Mouse (Mus musculus): Measurements from ENCODE around the gene Pik3r1. TPM values are rescaled to one million over a fixed set of nuclear protein-coding genes. Genes with fewer than 3 reads are reported as not detected.

Pik3r1 gene
- polyA plus RNA-seq, 1 experiment = 39.7 TPM

GRCm38 (mm10) chr13:101746012-101746595 is 21.9 kb downstream of the Pik3r1 start:
- DNase-seq (ENCODE audit: low read depth) = no peak
- no peak for TF ChIP-seq POLR2A (IDR thresholded peaks at IDR 0.05; ENCODE audit: borderline replicate concordance, extremely low read depth, insufficient read depth, insufficient read length, poor library complexity, severe bottlenecking)
- TF ChIP-seq CTCF (IDR thresholded peaks at IDR 0.05; ENCODE audit: borderline replicate concordance, extremely low read depth, insufficient read depth, insufficient read length) = no peak

GRCm38 (mm10) chr13:101744943-101745342 is 23.1 kb downstream of the Pik3r1 start:
- TF ChIP-seq POLR2A (IDR thresholded peaks at IDR 0.05; ENCODE audit: borderline replicate concordance, extremely low read depth, insufficient read depth, insufficient read length, poor library complexity, severe bottlenecking) (no peak), CTCF (IDR thresholded peaks at IDR 0.05; ENCODE audit: borderline replicate concordance, extremely low read depth, insufficient read depth, insufficient read length) (no peak)
- no peak for DNase-seq (ENCODE audit: low read depth)

DNA sequence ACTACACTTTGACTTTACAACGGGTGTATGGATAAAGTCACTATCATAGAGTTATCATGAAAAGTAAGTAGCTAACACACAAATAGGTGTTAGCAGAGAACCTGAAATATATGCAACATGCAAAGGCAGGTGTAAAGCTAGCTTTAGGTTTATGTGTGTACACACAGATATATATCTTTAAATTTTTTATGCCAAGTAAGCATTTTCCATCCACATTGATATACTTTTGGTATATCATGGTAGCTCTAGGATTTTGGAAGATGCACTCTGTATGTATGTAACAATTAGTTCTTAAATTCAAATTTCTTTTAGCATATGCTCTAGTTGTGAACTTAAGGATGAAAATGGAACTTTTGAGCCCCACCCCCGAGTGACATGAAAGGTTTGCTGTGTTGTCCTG is 24.0 kb downstream of the Pik3r1 start:
- TF ChIP-seq CTCF (IDR thresholded peaks at IDR 0.05; ENCODE audit: borderline replicate concordance, extremely low read depth, insufficient read depth, insufficient read length) = no peak
- TF ChIP-seq POLR2A (IDR thresholded peaks at IDR 0.05; ENCODE audit: borderline replicate concordance, extremely low read depth, insufficient read depth, insufficient read length, poor library complexity, severe bottlenecking) = no peak

DNA sequence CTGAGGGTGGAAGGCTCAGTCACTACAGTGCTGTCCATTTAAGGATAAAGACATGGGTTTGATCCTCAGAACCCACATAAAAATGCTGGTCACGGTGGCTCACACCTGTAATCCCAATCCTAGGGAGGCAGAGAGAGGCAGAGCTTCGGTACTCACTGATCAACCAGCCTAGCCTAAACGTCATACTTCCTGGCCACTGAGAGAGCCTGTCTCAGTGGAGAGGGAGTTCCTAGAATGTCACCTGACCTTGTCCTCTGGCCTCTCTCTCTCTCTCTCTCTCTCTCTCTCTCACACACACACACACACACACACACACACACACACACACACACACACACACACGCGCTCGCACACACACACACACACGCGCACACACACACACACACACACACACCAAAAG is 24.8 kb downstream of the Pik3r1 start:
- no peak for DNase-seq (ENCODE audit: low read depth)
- TF ChIP-seq CTCF (IDR thresholded peaks at IDR 0.05; ENCODE audit: borderline replicate concordance, extremely low read depth, insufficient read depth, insufficient read length) (no peak), POLR2A (IDR thresholded peaks at IDR 0.05; ENCODE audit: borderline replicate concordance, extremely low read depth, insufficient read depth, insufficient read length, poor library complexity, severe bottlenecking) (no peak)

More for the DNA sequence above, 24.0 kb downstream of the Pik3r1 start:
- DNase-seq (ENCODE audit: low read depth) = no peak

DNA sequence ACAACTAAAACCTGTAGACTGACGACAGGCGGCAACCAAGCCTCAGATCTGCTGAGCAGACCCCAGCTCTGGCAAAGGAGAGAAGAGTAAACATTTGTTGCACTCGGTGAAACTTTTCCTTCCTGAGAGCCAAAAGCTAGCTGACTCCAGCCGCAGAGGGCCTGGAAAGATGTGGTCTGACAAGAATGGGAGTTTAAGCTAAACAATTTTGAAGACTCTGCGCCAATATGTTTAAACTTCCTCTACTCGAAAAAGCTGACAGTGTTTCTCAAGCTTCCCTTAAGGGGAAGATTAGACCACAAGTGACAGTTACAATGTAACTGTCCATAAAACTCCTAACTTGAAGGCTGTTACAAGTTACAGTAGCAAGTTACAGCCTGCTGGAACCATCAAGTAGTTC is 25.4 kb downstream of the Pik3r1 start:
- no peak for DNase-seq (ENCODE audit: low read depth)
- no peak for TF ChIP-seq CTCF (IDR thresholded peaks at IDR 0.05; ENCODE audit: borderline replicate concordance, extremely low read depth, insufficient read depth, insufficient read length)
- no peak for TF ChIP-seq POLR2A (IDR thresholded peaks at IDR 0.05; ENCODE audit: borderline replicate concordance, extremely low read depth, insufficient read depth, insufficient read length, poor library complexity, severe bottlenecking)

- DNase-seq (ENCODE audit: low read depth) = no peak
- TF ChIP-seq CTCF (IDR thresholded peaks at IDR 0.05; ENCODE audit: borderline replicate concordance, extremely low read depth, insufficient read depth, insufficient read length) (no peak), POLR2A (IDR thresholded peaks at IDR 0.05; ENCODE audit: borderline replicate concordance, extremely low read depth, insufficient read depth, insufficient read length, poor library complexity, severe bottlenecking) (no peak)
Observed at GRCm38 (mm10) chr13:101741530-101742309, 26.3 kb downstream of the Pik3r1 start.

- no peak for TF ChIP-seq POLR2A (IDR thresholded peaks at IDR 0.05; ENCODE audit: borderline replicate concordance, extremely low read depth, insufficient read depth, insufficient read length, poor library complexity, severe bottlenecking)
- TF ChIP-seq CTCF (IDR thresholded peaks at IDR 0.05; ENCODE audit: borderline replicate concordance, extremely low read depth, insufficient read depth, insufficient read length) = no peak
- no peak for DNase-seq (ENCODE audit: low read depth)
Observed at GRCm38 (mm10) chr13:101739732-101740381, 28.2 kb downstream of the Pik3r1 start.

- TF ChIP-seq CTCF (IDR thresholded peaks at IDR 0.05; ENCODE audit: borderline replicate concordance, extremely low read depth, insufficient read depth, insufficient read length) (no peak), POLR2A (IDR thresholded peaks at IDR 0.05; ENCODE audit: borderline replicate concordance, extremely low read depth, insufficient read depth, insufficient read length, poor library complexity, severe bottlenecking) (no peak)
- DNase-seq (ENCODE audit: low read depth) = no peak
Observed at GRCm38 (mm10) chr13:101738769-101739168, 29.2 kb downstream of the Pik3r1 start.

- no peak for DNase-seq (ENCODE audit: low read depth)
- TF ChIP-seq POLR2A (IDR thresholded peaks at IDR 0.05; ENCODE audit: borderline replicate concordance, extremely low read depth, insufficient read depth, insufficient read length, poor library complexity, severe bottlenecking) = no peak
- TF ChIP-seq CTCF (IDR thresholded peaks at IDR 0.05; ENCODE audit: borderline replicate concordance, extremely low read depth, insufficient read depth, insufficient read length) = no peak
Observed at GRCm38 (mm10) chr13:101736521-101737387, 31.3 kb downstream of the Pik3r1 start.

DNA sequence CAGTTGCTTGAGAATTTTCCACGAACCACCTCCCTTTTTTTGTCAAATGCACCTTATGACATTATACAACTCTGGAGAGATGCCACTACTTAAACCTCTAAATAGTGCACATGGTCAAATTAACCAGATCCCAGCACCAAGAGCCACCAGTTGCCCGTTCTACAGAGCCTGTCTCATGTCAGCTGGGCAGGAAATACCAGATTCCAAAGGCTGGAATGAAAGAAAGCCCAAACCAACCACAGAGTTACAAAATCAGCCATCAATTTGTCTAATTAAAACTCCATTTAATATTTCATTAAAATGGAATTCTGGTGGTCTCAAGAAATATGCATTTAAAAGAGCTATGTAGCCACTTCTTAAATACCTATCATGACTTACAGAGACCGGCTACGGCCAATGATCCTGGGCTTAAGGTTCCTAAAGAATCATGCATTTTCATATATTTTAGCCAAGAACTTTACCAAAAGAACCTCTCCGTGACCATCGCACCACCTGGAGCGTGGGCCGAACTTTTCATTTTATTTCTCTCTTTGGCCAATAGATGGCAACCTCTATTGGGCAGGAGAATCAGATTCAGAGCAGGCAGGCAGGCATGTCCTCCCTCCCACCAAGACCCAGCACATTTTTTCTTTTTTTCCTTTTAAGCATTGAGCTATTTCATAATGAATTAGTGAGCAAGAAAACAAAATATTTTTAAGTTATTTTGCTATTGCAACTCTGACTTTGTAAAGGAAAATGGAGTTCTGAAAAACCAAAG is 32.5 kb downstream of the Pik3r1 start:
- TF ChIP-seq CTCF (IDR thresholded peaks at IDR 0.05; ENCODE audit: borderline replicate concordance, extremely low read depth, insufficient read depth, insufficient read length) = peak; percentile 65; the same call in 1 of the 2 replicates
- TF ChIP-seq POLR2A (IDR thresholded peaks at IDR 0.05; ENCODE audit: borderline replicate concordance, extremely low read depth, insufficient read depth, insufficient read length, poor library complexity, severe bottlenecking) = no peak
- DNase-seq (ENCODE audit: low read depth) = peak; percentile 69

Measured in brain, embryonic 14.5 days (tissue).